Mouse (Mus musculus) CH12.LX (cell line): ENCODE data around the gene Luc7l3.

ENCODE experiments used
- CTCF ChIP-seq, 2 experiments: IDR thresholded peaks in 1 of 2; conservative IDR thresholded peaks in 1 of 2; 2 replicates each; pipeline ENCODE4 v1.5.1; 2011 to 2012; ENCODE audit warnings: low read depth in 2 of 2, low read length in 2 of 2, improper control_type of control experiment in 1 of 2, inconsistent platforms in 1 of 2, mild to moderate bottlenecking in 1 of 2, moderate library complexity in 1 of 2
- E2F4 ChIP-seq: IDR thresholded peaks from 2 replicates; pipeline ENCODE4 v1.6.1; 2011; ENCODE audit warnings: low read depth, low read length, improper control_type of control experiment; ENCODE audit not compliant: insufficient replicate concordance
- EP300 ChIP-seq: IDR thresholded peaks from 2 replicates; pipeline ENCODE4 v1.6.1; 2011; ENCODE audit warnings: low read length, improper control_type of control experiment
- ETS1 ChIP-seq: conservative IDR thresholded peaks from 2 replicates; pipeline ENCODE4 v1.6.1; 2012; ENCODE audit warnings: low read depth, mild to moderate bottlenecking, inconsistent platforms, low read length, improper control_type of control experiment, moderate library complexity
- MAX ChIP-seq: IDR thresholded peaks from 2 replicates; pipeline ENCODE4 v1.6.1; 2011; ENCODE audit warnings: low read length, improper control_type of control experiment
- NRF1 ChIP-seq: IDR thresholded peaks from 2 replicates; pipeline ENCODE4 v1.6.1; 2014; ENCODE audit warnings: low read depth, mild to moderate bottlenecking, inconsistent platforms, low read length, improper control_type of control experiment, moderate library complexity
- POLR2A ChIP-seq: IDR thresholded peaks from 2 replicates; pipeline ENCODE4 v1.6.1; 2011; ENCODE audit warnings: low read depth, mild to moderate bottlenecking, improper control_type of control experiment, low read length
- POLR2AphosphoS2 ChIP-seq: IDR thresholded peaks from 2 replicates; pipeline ENCODE4 v1.6.1; 2011; ENCODE audit warnings: low read depth, low read length, improper control_type of control experiment
- RAD21 ChIP-seq: IDR thresholded peaks from 2 replicates; pipeline ENCODE4 v1.6.1; 2011; ENCODE audit warnings: low read depth, mild to moderate bottlenecking, low read length, improper control_type of control experiment, moderate library complexity
- RCOR1 ChIP-seq: conservative IDR thresholded peaks from 2 replicates; pipeline ENCODE4 v1.6.1; 2012; ENCODE audit warnings: low read depth, mild to moderate bottlenecking, inconsistent platforms, low read length, improper control_type of control experiment
- SIN3A ChIP-seq: IDR thresholded peaks from 2 replicates; pipeline ENCODE4 v1.6.1; 2012; ENCODE audit warnings: low read length, improper control_type of control experiment, inconsistent platforms
- UBTF ChIP-seq: IDR thresholded peaks from 2 replicates; pipeline ENCODE4 v1.6.1; 2012; ENCODE audit warnings: low read depth, mild to moderate bottlenecking, inconsistent platforms, low read length, improper control_type of control experiment, moderate library complexity
- ZC3H11A ChIP-seq: IDR thresholded peaks from 2 replicates; pipeline ENCODE4 v1.6.1; 2012; ENCODE audit warnings: low read depth, mild to moderate bottlenecking, inconsistent platforms, low read length, improper control_type of control experiment
- ZNF384 ChIP-seq: IDR thresholded peaks from 2 replicates; pipeline ENCODE4 v1.6.1; 2012; ENCODE audit warnings: low read depth, low read length, improper control_type of control experiment, inconsistent platforms

GRCm38 (mm10) chr11:94323271-94323925, 1.6 kb upstream of the Luc7l3 start:
- TF ChIP-seq CTCF (conservative IDR thresholded peaks at IDR 0.05 in 1 of 2, IDR thresholded peaks at IDR 0.05 in 1 of 2; ENCODE audit: low read depth in 2 of 2, low read length in 2 of 2) = no peak
- TF ChIP-seq POLR2A = no peak
- no peak for TF ChIP-seq UBTF
- TF ChIP-seq ZC3H11A = no peak
- no peak for TF ChIP-seq EP300
- peak; percentile 53 for TF ChIP-seq ZNF384
- TF ChIP-seq RAD21 = no peak
- TF ChIP-seq E2F4 = no peak
- no peak for TF ChIP-seq ETS1
- no peak for TF ChIP-seq MAX
- no peak for TF ChIP-seq POLR2AphosphoS2
- no peak for TF ChIP-seq RCOR1
- no peak for TF ChIP-seq NRF1
- TF ChIP-seq SIN3A = no peak
